Mouse (Mus musculus) frontal cortex, adult 2 months (tissue): ENCODE data around the gene Pgap3. TPM values are rescaled to one million over a fixed set of nuclear protein-coding genes. Genes with fewer than 3 reads are reported as not detected.

ENCODE experiments used
- DNase-seq, 2 experiments: peaks; one replicate each; pipeline ENCODE4 v3.0.0; 2022; ENCODE audit warnings: low spot score in 1 of 2; ENCODE audit errors: extremely low spot score in 1 of 2
- polyA plus RNA-seq: library from polyadenylated mRNA; depleted of rRNA; stranded (reverse); fragments of >200 nt; gene quantifications from 2 replicates; pipeline ENCODE4 v1.2.3, GENCODE M21; 2012

The Pgap3 gene
- polyA plus RNA-seq, 1 experiment = 13.7 TPM

GRCm38 (mm10) chr11:98412797-98413301 lies 12.6 kb upstream of the Pgap3 start:
- DNase-seq = no peak

DNA sequence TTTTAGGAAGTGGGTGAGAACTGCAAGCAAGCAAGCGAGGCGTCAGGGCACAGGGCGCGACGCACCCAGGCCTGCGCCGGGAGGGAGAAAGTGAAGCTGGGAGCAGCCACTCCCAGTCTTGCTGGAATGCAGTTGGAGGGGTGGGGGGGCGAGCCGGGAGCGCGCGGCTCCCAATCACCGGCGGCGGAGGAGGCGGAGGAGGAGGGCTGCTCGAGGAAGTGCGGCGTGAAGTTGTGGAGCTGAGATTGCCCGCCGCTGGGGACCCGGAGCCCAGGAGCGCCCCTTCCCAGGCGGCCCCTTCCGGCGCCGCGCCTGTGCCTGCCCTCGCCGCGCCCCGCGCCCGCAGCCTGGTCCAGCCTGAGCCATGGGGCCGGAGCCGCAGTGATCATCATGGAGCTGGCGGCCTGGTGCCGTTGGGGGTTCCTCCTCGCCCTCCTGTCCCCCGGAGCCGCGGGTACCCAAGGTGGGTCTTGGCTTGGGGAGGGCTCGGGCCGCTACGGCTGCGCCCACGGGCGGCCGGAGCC lies 12.0 kb upstream of the Pgap3 start, which contains the start of gene Erbb2:
Gene Erbb2 (plus strand): TSS at position 198 of the 524 bp plus-strand sequence.
- DNase-seq = peak in 1 of 2 experiments; percentile 39

GRCm38 (mm10) chr11:98409341-98409822 lies 9.1 kb upstream of the Pgap3 start:
- no peak for DNase-seq

- no peak for DNase-seq
Observed at GRCm38 (mm10) chr11:98408872-98409271, 8.6 kb upstream of the Pgap3 start.

DNA sequence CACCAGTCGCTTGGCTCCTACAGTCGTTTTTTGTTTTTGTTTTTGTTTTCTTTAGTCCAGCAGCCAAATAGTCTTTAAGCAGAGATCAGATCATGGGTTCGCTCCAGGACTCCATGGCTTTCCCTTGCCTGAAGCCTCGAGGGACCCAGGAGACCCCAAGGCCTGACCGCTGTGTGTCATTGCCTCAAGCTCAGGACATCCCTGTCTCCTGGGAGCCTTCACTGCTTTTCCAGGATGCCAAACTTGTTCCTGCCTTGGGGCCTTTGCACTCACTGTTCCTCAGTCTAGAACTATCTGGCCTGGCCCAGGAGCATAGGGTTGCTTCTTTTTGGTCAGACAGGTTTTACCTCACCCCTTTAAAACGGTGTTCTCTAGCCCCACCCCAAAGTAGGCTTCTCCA lies 6.3 kb upstream of the Pgap3 start:
- no peak for DNase-seq

- no peak for DNase-seq
Observed at GRCm38 (mm10) chr11:98400816-98401215, 526 bp upstream of the Pgap3 start.

DNA sequence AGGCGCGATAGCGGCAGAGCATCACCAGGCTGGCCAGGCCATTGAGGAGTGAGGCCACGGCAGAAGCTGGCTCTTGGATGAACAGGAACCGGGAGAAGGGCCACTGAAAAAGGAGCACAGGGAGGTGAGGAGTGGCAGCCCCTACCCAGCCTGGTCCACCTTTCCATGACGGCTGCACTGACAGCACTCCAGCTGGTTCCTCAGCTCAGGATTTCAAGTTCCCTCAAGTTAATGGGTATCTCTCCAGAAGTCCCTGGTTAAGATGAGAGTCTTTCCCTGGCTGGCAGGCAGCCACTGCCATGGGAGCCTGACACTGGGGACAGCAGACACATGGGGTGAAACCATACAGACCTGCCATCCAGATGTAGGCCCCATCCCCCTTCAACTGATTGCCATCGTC lies 2.3 kb downstream of the Pgap3 start:
- DNase-seq = no peak

DNA sequence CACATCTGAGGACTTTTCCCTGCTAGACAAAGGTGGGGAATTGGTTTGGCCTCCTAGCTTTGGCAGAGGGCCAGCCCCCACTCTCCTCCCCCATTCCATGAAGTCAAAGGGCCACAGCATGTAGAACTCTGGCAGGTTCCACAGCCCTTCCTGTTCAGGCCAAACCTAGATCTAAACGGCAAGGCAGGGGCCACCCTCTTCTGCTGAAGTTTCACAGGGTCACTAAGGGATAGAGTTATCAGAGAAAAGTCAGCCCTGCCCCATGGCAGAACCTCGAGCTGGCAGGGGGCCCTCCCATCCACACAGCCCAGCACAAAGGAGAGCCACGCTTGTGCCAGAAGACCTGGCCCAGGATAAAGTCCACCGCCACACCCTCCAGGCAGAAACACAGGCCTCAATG lies 5.2 kb downstream of the Pgap3 start:
- DNase-seq = no peak

DNA sequence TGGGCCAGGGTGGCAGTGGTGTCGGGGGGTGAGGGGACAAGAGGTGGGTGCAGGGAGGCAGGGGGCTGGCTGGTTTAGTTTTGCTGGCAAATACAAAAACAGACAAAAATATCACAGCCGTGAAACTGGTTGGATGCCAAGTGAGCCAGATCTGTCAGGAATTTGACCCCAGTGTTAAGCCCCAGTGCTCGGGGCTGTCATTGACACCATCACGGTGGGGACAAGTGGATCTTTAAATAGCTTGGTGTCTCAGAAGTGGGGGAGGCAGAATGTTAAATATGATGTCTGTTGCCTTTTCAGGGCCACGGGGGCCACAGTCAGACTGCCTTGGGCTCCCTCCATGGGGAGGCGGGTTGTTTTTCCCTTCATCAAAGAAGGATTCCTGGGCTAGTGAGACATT lies 6.0 kb downstream of the Pgap3 start:
- no peak for DNase-seq

DNA sequence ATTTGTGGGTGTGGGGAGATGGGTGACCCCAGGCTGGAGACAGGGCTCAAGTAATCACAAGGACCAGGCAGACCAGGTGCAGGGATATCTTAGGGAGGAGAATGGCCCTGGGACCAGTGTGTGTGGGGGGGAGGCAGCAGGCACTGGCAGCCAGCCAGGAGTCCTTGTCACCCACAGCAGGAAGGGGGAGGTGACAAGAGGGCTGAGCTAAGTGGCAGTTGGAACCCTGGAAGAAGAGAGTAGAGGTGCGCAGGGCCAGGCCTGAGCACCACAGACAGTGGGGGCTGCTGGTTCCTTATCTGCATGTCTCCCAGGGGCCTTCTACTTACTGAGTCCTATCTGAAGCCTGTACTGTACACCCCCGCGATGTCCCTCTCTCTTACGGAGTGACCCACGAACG lies 7.0 kb downstream of the Pgap3 start:
- DNase-seq = no peak

- no peak for DNase-seq
Observed at GRCm38 (mm10) chr11:98392645-98393044, 7.6 kb downstream of the Pgap3 start.

DNA sequence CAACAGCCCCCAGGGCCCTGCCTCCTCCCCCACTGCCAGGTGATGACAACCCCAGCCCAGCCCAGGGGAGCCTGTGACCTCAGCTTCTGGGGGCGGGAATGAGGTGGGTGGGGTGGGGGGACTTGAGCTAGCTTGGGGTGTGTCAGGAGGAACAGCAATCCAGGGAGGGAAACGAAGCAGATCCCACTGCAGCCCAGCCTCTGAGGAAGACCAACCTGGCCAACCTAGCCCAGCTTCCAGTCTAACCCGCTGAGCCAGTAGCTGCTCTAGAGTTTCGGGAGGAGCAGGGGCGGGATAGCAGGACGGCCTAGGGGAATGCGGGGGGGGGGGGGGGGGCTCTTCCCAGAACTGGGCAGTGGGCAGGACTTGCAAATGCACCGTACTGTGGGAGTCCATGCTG lies 8.3 kb downstream of the Pgap3 start:
- DNase-seq = no peak

DNA sequence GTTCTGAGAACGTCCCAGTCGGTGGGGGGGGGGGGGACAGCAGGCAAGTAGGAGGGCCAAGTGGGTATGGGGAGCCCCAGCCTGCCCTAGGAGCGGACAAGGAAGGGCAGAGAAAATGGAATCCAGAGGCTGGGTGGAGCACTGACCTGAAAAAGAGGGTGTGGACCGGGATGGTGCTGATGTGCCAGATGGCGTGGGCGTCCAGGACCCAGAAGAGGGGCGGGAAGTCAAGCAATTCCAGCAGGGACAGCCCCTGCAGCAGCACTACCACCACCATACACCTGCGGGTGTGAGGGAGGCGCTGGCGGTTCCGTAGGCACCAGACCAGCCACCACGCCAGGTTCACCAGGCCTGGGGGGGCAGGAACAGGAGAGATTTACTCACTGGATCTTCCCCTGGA lies 10.1 kb downstream of the Pgap3 start:
- DNase-seq = no peak

- peak in 1 of 2 experiments; percentile 83 for DNase-seq
Observed at GRCm38 (mm10) chr11:98389221-98389780, 11.0 kb downstream of the Pgap3 start.

DNA sequence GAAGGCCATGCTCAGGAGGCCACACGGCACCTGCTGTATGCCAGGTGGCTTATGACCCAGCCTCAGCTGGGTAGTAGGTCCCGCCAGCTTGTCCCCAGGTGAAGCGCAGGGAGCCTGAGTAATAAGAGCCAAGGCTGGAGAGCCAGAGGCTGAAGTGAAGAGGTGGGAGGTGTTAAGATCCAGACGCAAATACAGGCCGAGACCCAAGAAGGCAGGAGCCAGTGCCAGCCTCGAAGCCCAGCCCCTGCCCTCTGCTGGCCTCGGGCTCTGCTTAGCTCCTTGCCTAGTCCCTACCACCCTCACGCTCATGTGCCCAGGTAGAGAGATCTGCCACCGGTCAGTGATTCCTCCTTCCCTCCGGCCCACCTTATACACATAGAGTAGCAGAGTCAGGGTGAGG lies 12.0 kb downstream of the Pgap3 start:
- DNase-seq = no peak

- no peak for DNase-seq
Observed at GRCm38 (mm10) chr11:98387056-98387577, 13.2 kb downstream of the Pgap3 start.

- DNase-seq = no peak
Observed at GRCm38 (mm10) chr11:98386596-98386995, 13.7 kb downstream of the Pgap3 start.

- no peak for DNase-seq
Observed at GRCm38 (mm10) chr11:98385638-98386585, 14.4 kb downstream of the Pgap3 start, which contains the start of gene Pnmt. TSS of gene Pnmt (plus strand) at chr11:98386450.

DNA sequence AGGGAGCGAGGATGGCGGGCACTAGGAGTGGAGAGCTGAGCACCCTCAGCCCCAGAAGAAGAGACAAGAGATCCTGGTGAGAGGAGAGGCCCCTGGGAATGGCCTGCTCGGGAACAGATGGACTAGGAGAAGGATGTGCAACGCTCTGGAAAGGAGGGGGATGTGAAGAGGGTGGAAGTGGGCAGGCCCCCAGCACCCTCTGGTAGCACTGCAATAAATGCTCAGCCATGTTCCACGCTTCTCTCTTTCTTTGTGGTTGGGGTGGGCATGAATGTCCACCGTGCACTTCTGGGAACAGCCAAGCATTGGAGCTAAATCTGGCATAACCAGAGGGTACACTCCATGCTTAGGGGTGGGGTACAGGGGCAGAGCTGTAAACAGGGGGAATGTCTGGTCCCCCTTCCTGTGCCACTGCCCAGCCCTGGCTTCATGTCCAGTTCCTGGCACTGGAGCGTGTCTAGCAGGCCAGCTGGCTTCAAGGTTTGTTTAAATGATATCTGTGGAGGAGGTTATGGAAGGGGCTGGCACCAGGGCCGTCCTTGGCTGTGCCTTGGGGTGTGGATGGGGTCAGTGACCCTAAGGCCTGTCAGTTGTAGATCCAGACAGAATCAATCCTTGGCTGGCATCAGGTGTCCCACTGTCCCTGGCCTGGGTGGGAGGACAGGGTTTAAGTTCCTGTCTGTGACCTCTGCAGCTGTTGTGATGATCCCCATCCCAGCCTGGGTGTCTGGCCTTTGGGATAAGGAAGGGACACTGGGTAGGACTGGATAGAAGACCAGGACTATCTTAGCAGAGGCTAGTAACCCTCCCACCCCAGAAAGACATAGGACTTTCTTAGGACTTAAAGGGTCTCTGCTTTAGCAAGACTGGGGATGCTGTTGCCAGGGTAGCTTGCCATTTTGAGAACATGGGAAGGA lies 15.3 kb downstream of the Pgap3 start:
- DNase-seq = no peak

- DNase-seq = no peak
Observed at GRCm38 (mm10) chr11:98384216-98384615, 16.1 kb downstream of the Pgap3 start.
